Mouse (Mus musculus) cerebellum, postnatal 14 days (tissue): ENCODE data around the gene Kdm5b.
"Not testable (repeated sequence)": the region's sequence is repeated elsewhere in the genome, so short reads cannot be mapped to it uniquely, and the experiment has no call there.

Experiments
- DNase-seq, 2 experiments: peaks; one replicate each; pipeline ENCODE4 v3.0.0; 2021; ENCODE audit warnings: mixed read lengths in 2 of 2

Gene Kdm5b

DNA sequence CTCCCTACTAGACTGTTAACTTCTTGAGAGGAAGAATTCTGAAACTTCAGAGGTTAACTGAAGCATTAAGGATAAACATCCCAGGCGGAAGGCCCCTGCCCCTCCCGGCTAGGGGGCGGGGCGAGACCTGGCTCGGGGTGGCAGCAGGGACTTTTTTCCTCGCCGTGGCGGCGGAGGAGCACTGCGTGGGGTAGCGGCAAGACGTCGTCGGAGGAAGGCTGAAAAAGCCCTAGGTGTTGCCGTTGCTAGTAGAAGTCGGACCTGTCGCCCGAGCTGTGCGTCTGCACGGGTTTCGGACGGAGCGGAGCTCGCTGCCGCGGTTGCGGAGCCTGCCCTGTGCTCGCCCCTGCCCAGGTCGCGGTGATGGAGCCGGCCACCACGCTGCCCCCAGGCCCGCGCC is at the start of gene Kdm5b:
TSS of gene Kdm5b (plus strand) at position 196 of the 400 bp plus-strand sequence.
- peak; percentile 92 to 95 for DNase-seq

GRCm38 (mm10) chr1:134512183-134512582 is 47.8 kb upstream of the Kdm5b start:
- DNase-seq, result no peak

GRCm38 (mm10) chr1:134512584-134512983 is 47.4 kb upstream of the Kdm5b start:
- DNase-seq, result no peak

- peak; percentile 26 to 30 for DNase-seq
Observed at GRCm38 (mm10) chr1:134513312-134513860, 46.6 kb upstream of the Kdm5b start.

DNA sequence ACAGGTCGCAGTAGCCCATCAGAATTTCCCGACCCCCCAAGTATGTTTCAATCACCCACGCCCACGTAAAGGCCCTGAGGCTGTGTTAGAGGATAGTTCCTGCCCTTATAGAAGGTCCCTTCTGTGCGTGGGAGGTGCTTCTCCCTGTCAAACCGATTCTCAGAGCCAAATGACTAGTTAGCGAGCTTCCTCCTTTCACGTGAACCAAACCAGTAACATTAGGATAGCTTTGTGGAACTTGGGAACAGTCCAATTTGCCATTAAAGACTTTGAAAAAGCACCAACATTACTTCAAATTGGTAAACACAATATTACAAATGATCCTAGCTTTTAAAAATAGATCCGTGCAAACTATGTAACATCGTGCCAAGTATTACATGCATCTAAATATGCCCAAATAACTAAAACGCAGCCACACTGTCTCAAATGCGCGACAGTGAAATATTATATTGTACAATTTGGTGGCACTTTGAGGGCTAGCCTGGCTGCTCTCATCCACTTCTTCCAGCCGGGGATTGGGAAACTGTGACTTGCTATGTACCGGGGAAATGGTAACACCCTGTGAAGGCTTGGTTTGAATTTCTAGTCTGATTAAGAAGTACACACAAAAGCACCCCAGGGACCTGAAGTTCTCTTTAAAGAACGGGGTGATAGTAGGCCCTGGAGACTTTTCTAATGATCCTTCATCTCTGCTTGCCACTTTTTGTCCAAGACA is 45.9 kb upstream of the Kdm5b start:
- no peak for DNase-seq

- DNase-seq, result peak in 1 of 2 experiments; percentile 20
Observed at GRCm38 (mm10) chr1:134515891-134516290, 44.1 kb upstream of the Kdm5b start.

GRCm38 (mm10) chr1:134516491-134517198 is 43.3 kb upstream of the Kdm5b start:
- DNase-seq, result no peak

GRCm38 (mm10) chr1:134517841-134518240 is 42.1 kb upstream of the Kdm5b start:
- not testable (repeated sequence) for DNase-seq

DNA sequence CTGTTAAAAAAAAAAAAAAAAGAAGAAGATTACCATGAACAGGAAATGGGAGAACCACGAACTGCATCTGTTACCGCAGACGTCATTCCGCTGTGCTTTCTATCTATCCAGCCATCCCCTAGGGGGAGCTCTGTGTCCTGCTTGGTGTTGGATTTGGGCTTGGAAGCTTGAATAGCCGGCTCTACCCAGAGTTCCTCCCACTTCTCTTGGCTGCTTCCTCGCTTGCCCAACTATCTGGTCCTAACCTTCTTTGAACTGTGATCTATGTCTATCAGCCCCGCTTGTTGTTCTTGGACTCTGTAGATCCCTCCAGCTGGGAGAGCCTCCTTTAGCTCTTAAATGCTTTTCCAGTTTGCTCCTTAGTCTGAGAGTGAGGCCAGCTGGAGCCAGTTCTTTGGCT is 41.3 kb upstream of the Kdm5b start:
- peak; percentile 88 to 90 for DNase-seq

DNA sequence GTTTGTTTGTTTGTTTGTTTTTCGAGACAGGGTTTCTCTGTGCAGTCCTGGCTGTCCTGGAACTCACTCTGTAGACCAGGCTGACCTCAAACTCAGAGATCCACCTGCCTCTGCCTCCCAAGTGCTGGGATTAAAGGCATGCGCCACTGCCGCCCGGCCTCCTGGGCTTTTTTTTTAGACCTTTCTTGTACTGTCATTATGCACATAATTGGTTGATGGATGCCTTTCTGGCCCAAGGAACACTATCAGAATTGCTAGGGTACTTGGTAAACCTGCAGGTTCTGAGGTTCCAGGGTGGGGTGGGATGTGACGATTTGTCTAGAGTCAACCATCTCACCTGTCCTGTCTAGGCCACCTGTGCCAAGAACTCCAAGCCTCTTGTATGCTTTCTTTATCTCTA is 40.8 kb upstream of the Kdm5b start:
- DNase-seq, result not testable (repeated sequence)

- DNase-seq, result no peak
Observed at GRCm38 (mm10) chr1:134520001-134520721, 39.8 kb upstream of the Kdm5b start.

DNA sequence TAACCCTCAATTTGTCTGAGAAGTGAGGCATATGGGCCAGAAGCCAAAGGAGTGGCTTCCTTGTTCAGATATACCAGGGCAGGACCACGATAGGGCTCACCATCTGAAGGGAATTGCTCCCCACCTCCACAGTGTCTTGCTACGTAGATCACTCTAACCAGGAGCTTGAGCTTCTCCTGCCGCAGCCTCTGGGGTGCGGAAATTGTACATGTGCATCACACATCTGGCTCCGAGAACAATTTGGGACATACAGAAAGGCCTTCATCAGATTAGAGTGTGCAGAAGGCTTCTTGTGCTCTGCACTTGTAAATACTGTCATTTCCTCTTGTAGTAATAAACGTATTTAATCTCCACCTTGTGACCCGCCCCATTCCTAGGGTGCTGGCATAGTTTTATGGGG is 38.8 kb upstream of the Kdm5b start:
- DNase-seq, result no peak

DNA sequence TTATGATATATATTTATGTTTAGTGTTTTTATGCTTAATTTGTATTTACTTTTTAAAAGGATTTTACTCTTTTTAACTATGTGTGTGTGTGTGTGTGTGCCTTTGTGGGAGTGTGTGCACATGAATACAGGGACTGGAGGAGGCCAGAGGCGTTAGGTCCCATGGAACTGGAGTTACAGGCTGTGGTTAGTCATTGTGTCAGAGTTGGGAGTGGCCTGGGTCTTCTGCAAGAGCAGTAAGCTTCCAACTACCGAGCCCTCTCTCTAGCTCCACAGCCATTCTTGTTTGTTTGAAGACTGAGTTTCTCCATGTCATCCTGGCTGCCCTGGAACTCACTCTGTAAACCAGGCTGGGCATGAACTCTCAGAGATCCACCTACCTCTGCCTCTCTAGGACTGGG is 37.6 kb upstream of the Kdm5b start:
- no peak for DNase-seq

DNA sequence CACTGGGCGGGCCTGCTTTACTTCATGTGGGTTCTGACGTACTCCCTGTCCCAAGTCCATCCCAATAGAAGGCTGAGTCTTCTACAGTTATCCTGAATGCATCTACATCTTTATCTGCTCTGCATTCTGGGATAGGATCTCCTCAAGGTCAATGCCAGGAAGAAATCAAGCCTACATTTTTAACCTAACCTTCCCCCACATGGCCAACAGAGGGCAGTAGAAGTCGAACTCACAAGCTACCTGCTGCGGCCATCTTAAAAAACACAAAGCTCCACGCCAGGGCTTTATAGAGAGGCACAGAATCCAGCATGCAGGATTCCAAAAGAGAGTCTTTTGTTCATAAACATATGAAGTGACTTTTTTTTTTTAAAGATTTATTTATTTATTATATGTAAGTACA is 35.5 kb upstream of the Kdm5b start:
- DNase-seq, result peak in 1 of 2 experiments; percentile 44

- no peak for DNase-seq
Observed at GRCm38 (mm10) chr1:134525015-134525414, 35.0 kb upstream of the Kdm5b start.

DNA sequence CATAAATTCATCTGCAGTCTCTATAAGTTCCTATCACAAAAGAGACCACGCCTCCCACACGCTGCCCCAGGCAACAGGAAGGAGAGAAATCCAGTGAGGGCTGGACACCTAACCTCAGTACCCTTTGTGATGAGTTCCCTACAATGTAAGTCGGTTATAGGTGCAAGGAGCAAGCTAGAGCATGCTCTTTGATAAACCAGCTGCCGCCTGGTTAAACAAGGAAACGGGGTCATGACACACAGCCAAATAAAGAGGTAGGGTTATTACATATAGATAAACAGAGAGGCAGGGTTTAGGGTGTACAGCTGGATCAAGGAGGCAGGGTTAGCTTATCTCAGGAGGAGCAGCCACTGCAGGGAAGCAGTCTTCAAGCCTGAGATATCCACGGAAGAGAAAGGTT is 33.2 kb upstream of the Kdm5b start:
- no peak for DNase-seq

DNA sequence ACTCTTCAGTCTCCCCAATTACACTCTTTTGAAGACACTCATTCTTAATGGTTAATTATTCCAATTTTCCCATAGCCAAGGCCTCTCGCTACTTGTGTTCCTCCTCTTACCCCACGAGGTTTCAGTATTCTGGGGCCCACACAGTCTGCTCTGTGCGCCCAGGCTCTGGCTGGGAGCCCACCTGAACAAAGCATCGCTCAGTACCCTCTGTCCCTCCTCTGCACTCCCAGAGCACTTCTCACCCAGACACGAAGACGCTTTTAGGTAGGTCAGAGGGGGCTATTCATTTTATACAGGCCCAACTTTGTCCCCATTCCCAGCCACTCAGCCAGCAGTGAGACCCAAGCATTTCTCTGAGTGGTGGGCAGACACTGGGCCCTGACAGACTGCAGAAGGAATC is 29.4 kb upstream of the Kdm5b start:
- no peak for DNase-seq

DNA sequence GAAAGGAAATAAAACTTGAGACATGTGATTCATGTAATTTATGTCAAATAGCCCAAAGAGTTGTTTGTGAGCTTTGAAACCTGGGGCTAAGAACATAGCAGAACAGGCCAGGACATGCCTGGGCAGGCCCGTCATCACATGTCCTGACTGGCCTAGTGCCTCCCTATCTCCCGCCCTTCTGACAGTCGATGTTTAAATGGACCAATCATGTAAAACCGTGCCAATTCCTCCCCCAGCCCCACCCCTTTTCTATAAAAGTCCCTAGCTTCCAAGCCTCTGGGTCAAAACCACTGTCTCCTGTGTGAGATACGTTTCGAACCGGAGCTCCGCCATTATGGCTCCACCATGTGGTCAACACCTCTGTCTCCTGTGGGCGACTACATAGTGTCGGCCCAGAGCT is 26.3 kb upstream of the Kdm5b start:
- not testable (repeated sequence) for DNase-seq

DNA sequence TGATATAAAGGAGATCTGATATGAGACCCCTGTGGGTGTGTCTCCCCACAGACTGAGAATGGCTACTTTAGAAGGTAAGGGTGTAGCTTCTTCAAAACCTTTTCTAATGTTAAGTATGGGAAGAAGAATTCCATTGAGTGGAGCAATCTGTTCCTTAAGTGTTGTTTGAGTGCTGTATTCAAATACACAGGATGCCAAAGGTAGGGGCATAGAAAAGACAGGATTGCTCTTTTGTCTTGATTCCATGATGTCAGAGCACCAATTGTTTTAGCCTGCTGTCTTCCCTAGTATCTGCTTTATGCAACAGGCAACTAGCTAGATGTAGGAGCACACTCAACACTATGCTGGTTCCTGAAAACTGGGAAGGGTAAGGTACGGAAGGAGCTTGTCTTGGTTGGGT is 24.9 kb upstream of the Kdm5b start:
- no peak for DNase-seq

DNA sequence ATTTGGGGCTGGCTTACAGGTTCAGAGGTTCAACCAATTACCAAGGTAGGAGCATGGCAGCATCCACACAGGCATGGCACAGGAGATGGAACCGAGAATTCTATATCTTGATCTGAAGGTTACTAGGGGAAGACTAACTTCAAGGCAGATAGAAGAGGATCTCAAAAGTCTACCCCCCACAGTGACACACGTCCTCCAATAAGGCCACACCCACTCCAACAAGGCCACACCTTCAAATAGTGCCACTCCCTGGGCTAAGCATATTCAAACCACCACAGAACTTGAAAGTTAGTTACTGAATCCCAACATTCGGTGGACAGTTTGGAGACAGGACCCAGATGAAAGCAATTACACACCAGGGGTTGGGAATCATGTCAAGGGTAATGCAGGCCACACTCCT is 24.5 kb upstream of the Kdm5b start:
- no peak for DNase-seq

GRCm38 (mm10) chr1:134540610-134541009 is 19.4 kb upstream of the Kdm5b start:
- DNase-seq, result no peak

DNA sequence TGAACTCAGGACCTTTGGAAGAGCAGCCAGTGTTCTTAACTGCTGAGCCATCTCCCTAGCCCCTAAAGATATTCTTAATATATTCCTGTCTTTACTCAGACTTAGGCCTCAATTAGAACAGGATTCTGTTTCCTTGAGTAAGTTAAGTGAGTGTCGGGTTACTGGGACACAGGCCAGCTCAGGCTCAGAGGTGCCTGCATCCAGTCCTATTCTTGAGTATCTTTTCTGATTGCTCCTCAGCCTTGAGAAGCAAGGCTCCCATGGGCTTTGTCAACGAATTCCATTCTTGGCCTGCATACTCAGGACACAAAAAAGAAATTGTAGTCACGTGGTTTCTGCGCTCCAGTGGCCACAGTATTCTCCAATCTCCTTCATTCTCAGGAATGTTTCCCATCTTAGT is 11.7 kb upstream of the Kdm5b start:
- DNase-seq, result no peak

DNA sequence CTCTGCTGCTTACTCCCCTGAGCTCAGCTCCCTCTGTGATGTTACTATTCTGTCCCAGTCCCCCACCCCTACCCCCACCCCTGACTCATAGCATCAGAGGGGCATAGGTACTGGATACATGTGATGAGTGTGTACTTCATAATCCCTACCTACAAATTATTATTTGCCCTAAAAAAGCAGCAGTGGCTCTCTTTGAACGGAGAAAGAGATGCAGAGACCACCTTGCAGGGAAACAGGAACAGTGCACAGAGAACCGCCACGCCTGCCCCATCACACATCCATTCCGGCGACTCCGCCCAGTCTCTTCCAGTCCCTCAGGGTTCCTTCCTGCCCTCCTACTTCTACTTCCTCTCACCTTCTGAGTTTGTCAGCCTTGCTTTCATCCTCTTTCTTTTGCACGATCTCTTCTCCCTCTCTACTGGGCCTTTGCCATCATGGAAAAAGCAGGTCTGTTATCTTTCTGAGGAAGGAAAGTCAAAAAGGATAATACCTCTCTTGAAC is 10.3 kb upstream of the Kdm5b start, which contains the start of gene Mgat4e:
TSS of gene Mgat4e (minus strand) at position 51 of the 501 bp plus-strand sequence.
- DNase-seq, result no peak
